Mouse (Mus musculus): ENCODE results near the gene Pkd1. TPM values are rescaled to one million over a fixed set of nuclear protein-coding genes. Genes with fewer than 3 reads are reported as not detected.

Gene Pkd1
- polyA plus RNA-seq, 1 experiment from 2014 or later, result 29.8 TPM

DNA sequence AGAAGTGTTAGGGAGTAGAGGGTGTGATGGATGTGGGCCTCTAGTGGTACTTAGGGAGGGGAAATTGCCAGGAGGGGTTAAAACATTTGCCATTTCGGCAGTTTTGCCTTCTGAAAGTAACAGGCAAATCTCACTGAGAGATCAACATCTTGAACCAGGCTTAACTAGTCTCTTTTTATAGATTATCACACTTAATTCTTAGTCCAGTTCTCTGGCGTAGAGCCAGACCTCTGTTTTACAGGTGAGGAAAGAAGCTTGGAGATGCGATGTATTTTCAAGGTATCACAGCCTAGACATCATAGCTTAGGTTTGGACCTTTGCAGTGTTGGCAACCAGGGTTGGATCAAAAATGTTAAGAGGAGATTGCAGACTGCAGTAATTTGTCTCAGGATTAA is 1.4 kb downstream of the Pkd1 start:
- Histone ChIP-seq H3K4me3 (peak overlapping the region; percentile 88), H3K4me2 (replicated peaks) (peak overlapping the region; percentile 86), H3K9me3 (no peaks in the 10 kb centered on the region), H3K27me3 (0 out of 2 replicates have a peak, but pooled peaks cover 5% of the 10 kb centered on the region), H3K36me3 (no peaks in the 10 kb centered on the region), H3K4me1 (peaks cover 23% of the 10 kb centered on the region), H3K27ac (peak overlapping the region; percentile 95; the same call in 1 of the 2 replicates), H3K9ac (peak overlapping the region; percentile 91)
- WGBS, result 43% methylated on average over 3 of the region's 3 CpGs
- no peak for ATAC-seq (ENCODE audit: insufficient number of reproducible peaks, insufficient read depth, low FRiP score, low TSS enrichment)

DNA sequence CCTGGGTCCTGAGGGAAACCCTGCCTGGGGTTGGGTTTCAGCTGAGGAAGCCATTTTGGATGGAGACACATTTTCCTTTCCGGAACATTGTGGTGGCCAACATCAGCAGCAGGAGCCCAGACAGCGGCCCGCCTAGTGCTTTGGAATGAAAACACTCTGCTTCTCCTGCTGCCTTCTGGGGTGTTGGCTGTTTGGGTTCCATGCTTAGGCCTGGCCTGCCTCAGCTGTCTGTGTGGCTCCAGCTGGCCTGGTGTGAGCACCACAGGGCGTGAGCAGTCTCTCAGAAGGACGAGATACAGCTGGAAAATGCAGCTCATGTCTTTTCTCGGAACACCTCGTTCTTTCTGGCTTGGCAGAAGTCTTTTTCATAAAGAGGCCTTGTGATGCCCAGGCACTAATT is 7.5 kb downstream of the Pkd1 start:
- no peak overlapping the region for H3K4me2 ChIP-seq (replicated peaks)
- H3K36me3 ChIP-seq, result peaks cover 5% of the 10 kb centered on the region; the same call in 1 of the 2 replicates
- 85% methylated on average over 7 of the region's 7 CpGs for WGBS
- H3K4me1 ChIP-seq, result peaks cover 19% of the 10 kb centered on the region
- no peak overlapping the region for H3K9ac ChIP-seq
- no peaks in the 10 kb centered on the region for H3K9me3 ChIP-seq
- H3K4me3 ChIP-seq, result no peak overlapping the region
- H3K27ac ChIP-seq, result no peak overlapping the region
- ATAC-seq (ENCODE audit: insufficient number of reproducible peaks, insufficient read depth, low FRiP score, low TSS enrichment), result no peak
- no peaks in the 10 kb centered on the region for H3K27me3 ChIP-seq

- H3K36me3 ChIP-seq, result peaks cover 5% of the 10 kb centered on the region; the same call in 1 of the 2 replicates
- H3K27ac ChIP-seq, result peak overlapping the region; percentile 32
- no peaks in the 10 kb centered on the region for H3K9me3 ChIP-seq
- H3K4me2 ChIP-seq (replicated peaks), result no peak overlapping the region
- 0 out of 2 replicates have a peak, but pooled peaks have one; percentile 3 for ATAC-seq (ENCODE audit: insufficient number of reproducible peaks, insufficient read depth, low FRiP score, low TSS enrichment)
- peaks cover 15% of the 10 kb centered on the region for H3K4me1 ChIP-seq
- H3K27me3 ChIP-seq, result no peaks in the 10 kb centered on the region
- WGBS, result 58% methylated on average over 4 of the region's 4 CpGs
- no peak overlapping the region for H3K9ac ChIP-seq
- no peak overlapping the region for H3K4me3 ChIP-seq
Measured at GRCm38 (mm10) chr17:24558600-24559099, 9.0 kb downstream of the Pkd1 start.

DNA sequence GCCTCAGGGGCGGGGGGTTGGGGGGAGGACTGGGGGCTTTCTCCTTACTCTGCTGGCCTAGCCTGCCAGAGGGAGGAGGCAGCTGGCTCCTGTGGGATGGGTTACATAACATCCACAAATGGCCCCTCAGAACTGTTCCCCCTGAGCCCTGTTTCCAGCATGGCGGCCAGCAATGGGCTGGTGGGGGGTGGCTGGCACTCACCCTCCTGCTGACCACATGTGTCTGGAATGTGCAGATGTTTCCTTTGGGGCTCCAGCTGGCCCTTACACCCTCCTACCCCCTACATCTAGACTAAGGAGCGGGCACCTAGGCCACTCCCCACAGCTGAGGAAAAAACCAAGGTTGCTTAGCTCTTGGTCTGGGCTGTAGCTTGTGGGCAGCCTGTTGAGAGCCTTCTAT is 9.5 kb downstream of the Pkd1 start:
- Histone ChIP-seq H3K4me2 (replicated peaks) (no peak overlapping the region), H3K27me3 (no peaks in the 10 kb centered on the region), H3K4me1 (peaks cover 15% of the 10 kb centered on the region), H3K36me3 (peaks cover 5% of the 10 kb centered on the region; the same call in 1 of the 2 replicates), H3K9ac (no peak overlapping the region), H3K27ac (peak overlapping the region; percentile 32), H3K4me3 (no peak overlapping the region), H3K9me3 (no peaks in the 10 kb centered on the region)
- WGBS, result 57% methylated on average over 3 of the region's 3 CpGs
- peak; percentile 35; the same call in 1 of the 2 replicates for ATAC-seq (ENCODE audit: insufficient number of reproducible peaks, insufficient read depth, low FRiP score, low TSS enrichment)

DNA sequence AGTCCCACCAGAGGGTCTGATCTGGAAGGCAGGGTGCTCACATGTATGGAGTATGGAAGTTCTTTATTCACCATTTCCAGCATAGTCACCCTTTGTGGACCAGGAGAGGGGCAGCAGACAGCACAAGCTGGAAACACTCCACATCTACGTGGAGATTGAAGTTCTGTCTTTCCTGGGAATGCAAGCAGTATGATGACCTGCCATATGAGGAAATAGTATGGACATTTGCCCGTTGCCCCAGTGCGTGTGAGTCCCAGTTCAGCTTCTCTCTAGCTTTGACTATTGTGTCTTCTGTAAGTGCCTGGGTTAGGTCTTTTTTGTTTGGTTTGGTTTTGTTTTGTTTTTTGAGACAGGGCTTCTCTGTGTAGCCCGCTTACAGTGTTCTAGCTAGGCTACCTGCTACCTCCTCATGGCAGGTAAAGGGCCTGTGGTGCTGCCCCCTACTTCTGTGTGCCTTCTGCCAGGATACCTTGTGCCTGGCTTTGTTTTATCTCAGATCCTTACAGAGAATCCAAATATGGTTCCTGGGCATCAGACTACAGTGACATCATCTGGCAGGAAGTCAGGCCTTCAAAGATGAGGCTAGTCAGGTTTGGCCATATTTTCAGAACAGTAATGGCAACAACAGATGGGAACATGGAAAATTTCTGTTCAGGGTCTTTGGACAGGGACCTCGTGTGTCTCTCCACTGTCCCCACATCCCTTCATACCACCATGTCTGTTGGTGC is 10.8 kb downstream of the Pkd1 start:
- H3K36me3 ChIP-seq, result peaks cover 12% of the 10 kb centered on the region
- WGBS, result 93% methylated on average over 5 of the region's 5 CpGs
- H3K9me3 ChIP-seq, result no peaks in the 10 kb centered on the region
- H3K27me3 ChIP-seq, result no peaks in the 10 kb centered on the region
- H3K4me3 ChIP-seq, result no peak overlapping the region
- no peak overlapping the region for H3K27ac ChIP-seq
- peaks cover 15% of the 10 kb centered on the region for H3K4me1 ChIP-seq
- no peak overlapping the region for H3K4me2 ChIP-seq (replicated peaks)
- H3K9ac ChIP-seq, result no peak overlapping the region
- ATAC-seq (ENCODE audit: insufficient number of reproducible peaks, insufficient read depth, low FRiP score, low TSS enrichment), result no peak

GRCm38 (mm10) chr17:24561592-24561991 is 12.0 kb downstream of the Pkd1 start:
- no peak overlapping the region for H3K4me2 ChIP-seq (replicated peaks)
- no peaks in the 10 kb centered on the region for H3K27me3 ChIP-seq
- H3K27ac ChIP-seq, result no peak overlapping the region
- H3K4me3 ChIP-seq, result no peak overlapping the region
- peaks cover 23% of the 10 kb centered on the region for H3K36me3 ChIP-seq
- no peak for ATAC-seq (ENCODE audit: insufficient number of reproducible peaks, insufficient read depth, low FRiP score, low TSS enrichment)
- H3K9ac ChIP-seq, result no peak overlapping the region
- H3K4me1 ChIP-seq, result peaks cover 15% of the 10 kb centered on the region
- WGBS, result 88% methylated on average over 2 of the region's 2 CpGs
- H3K9me3 ChIP-seq, result no peaks in the 10 kb centered on the region

- Histone ChIP-seq H3K4me3 (no peak overlapping the region), H3K4me2 (replicated peaks) (no peak overlapping the region), H3K4me1 (peaks cover 9% of the 10 kb centered on the region), H3K9me3 (no peaks in the 10 kb centered on the region), H3K36me3 (peaks cover 30% of the 10 kb centered on the region), H3K9ac (no peak overlapping the region), H3K27ac (no peak overlapping the region), H3K27me3 (no peaks in the 10 kb centered on the region)
- ATAC-seq (ENCODE audit: insufficient number of reproducible peaks, insufficient read depth, low FRiP score, low TSS enrichment), result no peak
- WGBS, result 80% methylated on average over 5 of the region's 5 CpGs
Measured at GRCm38 (mm10) chr17:24563638-24564037, 14.0 kb downstream of the Pkd1 start.

DNA sequence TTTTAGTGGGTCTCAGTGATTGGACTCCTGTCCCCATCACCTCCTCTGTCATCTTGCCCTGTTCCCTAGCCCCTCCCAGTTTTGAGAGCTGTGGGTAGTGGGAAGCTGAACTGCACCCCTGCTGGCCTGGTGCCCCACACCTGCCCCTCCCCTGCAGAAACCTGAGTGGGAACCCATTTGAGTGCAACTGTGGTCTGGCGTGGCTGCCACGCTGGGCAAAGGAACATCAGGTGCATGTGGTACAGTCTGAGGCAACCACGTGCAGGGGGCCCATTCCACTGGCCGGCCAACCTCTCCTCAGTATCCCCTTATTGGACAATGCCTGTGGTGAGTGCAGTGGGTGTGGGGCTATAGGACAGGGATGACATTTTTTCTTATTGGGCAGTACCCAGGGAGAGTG is 14.8 kb downstream of the Pkd1 start:
- Histone ChIP-seq H3K9ac (no peak overlapping the region), H3K4me1 (peaks cover 1% of the 10 kb centered on the region), H3K27me3 (no peaks in the 10 kb centered on the region), H3K27ac (no peak overlapping the region), H3K4me3 (no peak overlapping the region), H3K36me3 (peaks cover 37% of the 10 kb centered on the region), H3K4me2 (replicated peaks) (no peak overlapping the region), H3K9me3 (no peaks in the 10 kb centered on the region)
- no peak for ATAC-seq (ENCODE audit: insufficient number of reproducible peaks, insufficient read depth, low FRiP score, low TSS enrichment)
- WGBS, result 88% methylated on average over 4 of the region's 4 CpGs

- Histone ChIP-seq H3K4me3 (no peak overlapping the region), H3K36me3 (peaks cover 44% of the 10 kb centered on the region), H3K27ac (no peak overlapping the region), H3K27me3 (no peaks in the 10 kb centered on the region), H3K9me3 (no peaks in the 10 kb centered on the region), H3K4me1 (no peaks in the 10 kb centered on the region), H3K9ac (no peak overlapping the region), H3K4me2 (replicated peaks) (no peak overlapping the region)
- WGBS, result 90% methylated on average over 3 of the region's 3 CpGs
- ATAC-seq (ENCODE audit: insufficient number of reproducible peaks, insufficient read depth, low FRiP score, low TSS enrichment), result no peak
Measured at GRCm38 (mm10) chr17:24565092-24565491, 15.5 kb downstream of the Pkd1 start.

GRCm38 (mm10) chr17:24565792-24566191 is 16.2 kb downstream of the Pkd1 start:
- ATAC-seq (ENCODE audit: insufficient number of reproducible peaks, insufficient read depth, low FRiP score, low TSS enrichment), result no peak
- H3K4me2 ChIP-seq (replicated peaks), result no peak overlapping the region
- H3K9ac ChIP-seq, result no peak overlapping the region
- H3K9me3 ChIP-seq, result no peaks in the 10 kb centered on the region
- H3K36me3 ChIP-seq, result peaks cover 51% of the 10 kb centered on the region
- H3K4me3 ChIP-seq, result no peak overlapping the region
- H3K27me3 ChIP-seq, result no peaks in the 10 kb centered on the region
- WGBS, result 72% methylated on average over 3 of the region's 3 CpGs
- H3K4me1 ChIP-seq, result no peaks in the 10 kb centered on the region
- no peak overlapping the region for H3K27ac ChIP-seq

- Histone ChIP-seq H3K9ac (no peak overlapping the region), H3K4me3 (no peak overlapping the region), H3K9me3 (no peaks in the 10 kb centered on the region), H3K27ac (0 out of 2 replicates have a peak overlapping the region, but pooled peaks have one; percentile 9), H3K4me2 (replicated peaks) (no peak overlapping the region), H3K27me3 (no peaks in the 10 kb centered on the region), H3K4me1 (no peaks in the 10 kb centered on the region), H3K36me3 (peaks cover 65% of the 10 kb centered on the region)
- 81% methylated on average over 8 of the region's 8 CpGs for WGBS
- no peak for ATAC-seq (ENCODE audit: insufficient number of reproducible peaks, insufficient read depth, low FRiP score, low TSS enrichment)
Measured at GRCm38 (mm10) chr17:24567034-24567779, 17.6 kb downstream of the Pkd1 start.

DNA sequence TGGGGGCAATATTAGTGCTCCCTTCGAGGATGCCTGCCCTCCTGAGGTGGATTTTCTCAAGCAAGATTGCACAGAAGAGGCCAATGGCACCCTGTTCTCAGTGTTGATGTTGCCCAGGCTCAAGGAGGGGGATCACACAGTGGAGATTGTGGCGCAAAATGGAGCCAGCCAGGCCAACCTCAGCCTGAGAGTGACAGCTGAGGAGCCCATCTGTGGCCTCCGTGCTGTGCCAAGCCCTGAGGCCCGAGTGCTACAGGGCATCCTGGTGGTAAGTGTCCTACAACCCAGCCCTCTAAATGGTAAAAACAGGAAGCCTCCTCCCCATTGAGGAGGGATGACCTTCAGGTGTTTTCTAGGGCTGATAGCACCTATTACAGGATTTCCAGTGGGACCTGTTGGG is 20.2 kb downstream of the Pkd1 start:
- peaks cover 89% of the 10 kb centered on the region for H3K36me3 ChIP-seq
- H3K9me3 ChIP-seq, result no peaks in the 10 kb centered on the region
- WGBS, result 84% methylated on average over 4 of the region's 4 CpGs
- no peaks in the 10 kb centered on the region for H3K4me1 ChIP-seq
- no peak overlapping the region for H3K4me3 ChIP-seq
- no peak overlapping the region for H3K4me2 ChIP-seq (replicated peaks)
- H3K27ac ChIP-seq, result no peak overlapping the region
- H3K9ac ChIP-seq, result no peak overlapping the region
- H3K27me3 ChIP-seq, result no peaks in the 10 kb centered on the region
- ATAC-seq (ENCODE audit: insufficient number of reproducible peaks, insufficient read depth, low FRiP score, low TSS enrichment), result no peak
